Mouse (Mus musculus) cerebellum, adult 9-10 months (tissue): ENCODE data around the gene Abr.

Experiments
- DNase-seq: peaks from one replicate; pipeline ENCODE4 v3.0.0; 2022

The Abr gene

DNA sequence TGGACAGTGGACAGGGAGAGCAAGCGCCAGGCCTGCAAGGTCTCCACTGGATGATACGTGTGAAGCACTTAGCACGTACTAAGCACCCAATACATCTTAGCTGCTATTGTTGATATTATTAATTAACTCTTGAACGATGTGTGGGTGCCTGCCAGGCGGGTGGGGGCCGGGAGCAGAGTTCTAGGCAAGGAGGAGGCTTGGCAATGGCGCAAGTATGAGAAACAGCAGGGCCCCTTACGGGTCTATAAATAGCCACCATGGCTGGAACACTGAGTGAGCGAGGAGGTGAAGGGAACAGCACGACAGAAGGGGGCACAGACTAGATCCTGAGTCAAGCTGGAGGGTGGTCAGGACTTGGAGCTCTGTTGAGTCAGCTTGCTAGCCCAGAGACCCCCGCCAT is 107.0 kb downstream of the Abr start:
- no peak for DNase-seq

DNA sequence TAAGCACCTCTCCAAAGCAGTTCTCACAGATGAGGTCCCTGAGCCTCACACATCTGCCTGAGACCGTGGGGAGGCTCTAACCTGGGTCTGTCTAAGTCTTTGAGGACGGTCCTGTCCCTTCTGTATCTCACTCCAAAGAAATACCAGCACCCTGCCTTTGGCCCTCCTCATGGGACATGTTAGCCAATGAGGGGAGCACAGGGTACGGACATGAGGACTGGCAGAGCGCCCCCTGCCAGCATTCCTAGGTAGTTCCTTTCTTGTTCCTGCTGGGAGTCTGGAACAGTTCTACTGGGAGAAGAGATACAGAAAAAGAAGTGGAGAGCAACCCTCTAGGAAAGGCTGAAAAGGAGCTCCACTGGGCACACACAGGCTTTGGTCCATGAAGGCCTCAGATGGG is 111.1 kb downstream of the Abr start:
- DNase-seq = no peak

DNA sequence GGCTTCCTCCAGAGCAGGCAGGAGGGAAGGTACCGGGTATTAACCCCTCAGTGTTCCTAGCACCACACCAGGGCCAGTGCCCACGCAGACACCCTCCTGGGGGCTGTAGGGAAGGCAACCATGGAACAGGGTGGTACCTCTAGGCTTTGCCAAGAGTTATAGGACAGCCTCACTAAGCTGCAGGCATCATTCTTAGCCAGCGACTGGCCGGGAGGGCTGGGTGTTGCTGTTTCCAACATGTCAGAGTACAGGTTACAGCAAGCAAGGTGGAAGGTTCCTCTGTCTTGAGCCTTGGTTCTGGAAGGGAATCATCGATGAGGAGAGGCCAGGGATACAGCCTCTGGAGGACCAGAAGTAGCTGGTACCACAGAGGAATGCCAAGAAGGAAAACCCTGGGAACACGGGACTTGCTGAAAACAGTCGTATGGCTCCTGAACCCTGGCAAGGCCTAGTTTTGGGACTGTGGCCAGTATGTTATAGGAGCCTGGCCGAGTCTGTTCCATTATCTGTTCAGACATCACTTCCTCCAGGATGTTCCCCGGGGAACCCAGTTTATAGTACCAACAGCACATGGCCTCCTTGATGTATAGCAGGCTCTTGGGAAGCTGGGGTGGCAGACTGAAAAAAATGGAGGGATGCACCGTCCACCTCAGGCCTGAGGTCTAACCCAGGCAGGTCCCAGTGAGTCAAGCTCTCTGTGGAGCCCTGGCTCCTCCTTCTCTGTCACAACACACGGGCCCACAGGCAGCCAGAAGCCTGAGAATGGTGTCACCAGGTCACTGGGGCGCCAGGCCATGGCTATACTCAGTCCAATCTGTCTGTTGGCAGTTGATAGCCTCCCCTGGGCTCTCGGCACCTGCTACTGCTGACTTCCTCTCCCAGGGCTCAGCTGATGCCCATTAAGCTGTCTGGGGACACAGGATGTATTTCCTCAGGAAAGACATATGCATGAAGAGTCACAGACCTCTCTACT is 112.1 kb downstream of the Abr start:
- DNase-seq = peak; percentile 87

DNA sequence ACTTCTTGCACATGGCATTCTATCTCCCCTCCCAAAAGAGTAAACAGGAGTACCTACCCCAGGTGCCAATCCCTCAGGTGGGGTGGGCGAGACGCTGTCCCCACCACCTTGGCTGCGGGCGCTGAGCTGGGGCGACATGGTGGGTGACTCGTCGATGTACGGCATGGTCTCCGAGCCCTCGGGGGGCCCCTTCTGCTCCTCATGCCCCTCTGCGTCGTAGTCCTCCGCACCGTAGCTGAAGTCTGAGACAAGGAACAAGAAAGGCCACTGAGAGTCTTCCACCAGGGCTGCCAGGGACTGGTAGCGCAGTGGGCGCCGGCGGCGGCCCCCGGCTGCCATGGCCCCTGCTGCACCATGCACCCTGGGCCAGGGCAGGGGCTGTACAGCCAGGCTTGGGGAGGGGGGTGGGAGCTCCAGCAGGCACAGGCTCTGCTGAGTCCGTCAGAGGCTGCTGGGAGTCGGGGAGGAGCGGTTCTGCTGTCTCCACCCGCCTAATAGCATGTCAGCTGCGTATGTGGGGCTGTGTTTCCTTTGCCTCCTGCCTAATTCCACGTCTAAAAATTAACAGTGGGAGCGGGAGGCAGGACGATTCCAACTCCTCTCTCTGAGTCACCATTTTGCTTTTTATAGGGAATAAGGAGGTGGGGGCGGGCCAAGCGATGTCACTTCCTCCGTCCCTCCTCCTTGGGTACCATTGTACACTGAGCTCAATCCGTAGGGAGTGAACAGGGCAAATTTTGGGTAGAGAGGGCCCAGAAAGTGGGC is 113.1 kb downstream of the Abr start:
- no peak for DNase-seq

- no peak for DNase-seq
Measured at GRCm38 (mm10) chr11:76508125-76508524, 114.0 kb downstream of the Abr start.

DNA sequence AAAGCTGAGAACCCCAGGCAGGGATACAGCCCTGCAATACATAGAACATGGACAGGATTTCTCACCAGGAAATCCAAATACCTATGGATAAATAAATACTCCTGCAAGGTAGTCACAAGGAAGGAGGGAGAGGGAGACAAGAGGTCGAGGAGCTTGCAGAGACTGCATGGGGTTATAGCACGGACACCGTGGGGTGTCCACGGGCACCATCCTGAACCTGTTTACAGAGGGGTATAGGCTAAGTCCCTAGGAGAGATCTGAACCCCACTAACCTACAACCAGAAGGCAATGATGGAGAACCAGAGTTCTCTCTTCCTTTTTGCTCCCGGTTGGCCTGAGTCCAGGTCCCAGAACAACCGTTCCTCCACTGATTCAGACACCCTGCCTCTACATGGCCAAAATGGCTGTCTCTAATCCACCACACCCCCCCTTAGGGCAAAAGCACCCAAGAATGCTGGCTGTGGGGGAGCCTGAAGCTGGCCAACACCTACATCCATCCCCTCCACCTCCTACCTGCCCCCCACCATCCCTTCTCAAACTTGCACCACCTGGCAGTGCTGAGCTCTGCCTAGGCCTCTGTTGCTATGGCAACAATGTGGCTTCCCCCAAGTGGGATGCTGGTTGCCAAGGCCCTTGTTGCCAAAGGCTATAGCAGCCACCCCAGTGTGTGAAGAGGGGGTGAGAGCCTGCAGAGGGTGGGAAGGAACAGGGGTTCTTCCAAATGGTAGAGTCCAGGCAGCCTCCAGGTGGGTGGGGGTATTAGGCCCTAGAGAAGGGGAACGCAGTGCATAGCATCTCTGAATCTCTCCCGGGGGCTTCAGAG is 114.6 kb downstream of the Abr start:
- DNase-seq = no peak

DNA sequence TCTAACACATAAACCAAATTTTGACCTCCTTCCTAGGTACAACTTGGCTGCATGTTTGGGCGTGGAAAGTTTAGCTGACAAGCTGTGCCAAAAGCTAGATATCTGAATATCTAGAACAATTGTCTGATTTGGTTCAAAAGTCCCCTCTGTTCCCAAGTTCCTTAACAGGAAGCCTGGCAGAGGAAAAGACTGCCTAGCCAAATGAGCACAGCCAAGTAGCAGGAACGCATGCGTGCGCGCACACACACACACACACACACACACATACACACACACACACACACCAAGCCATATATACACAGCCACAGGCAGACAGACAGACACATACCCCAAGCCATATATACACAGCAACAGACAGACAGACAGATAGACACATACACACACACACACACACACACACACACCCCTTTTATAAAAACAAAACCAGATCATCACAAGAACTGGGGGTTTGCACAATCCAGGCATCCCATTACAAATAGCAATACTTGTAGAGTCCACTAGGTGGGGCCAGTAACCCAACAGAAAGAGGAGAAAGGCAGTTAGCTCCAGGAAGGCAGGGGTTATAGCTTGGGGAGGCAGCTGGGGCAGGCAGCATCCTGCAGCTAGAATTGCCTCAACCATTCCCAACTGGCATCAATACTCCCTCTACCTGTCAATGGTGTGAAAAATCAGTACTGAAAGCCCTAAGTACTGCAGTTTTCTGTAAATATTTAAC is 115.4 kb downstream of the Abr start:
- peak; percentile 76 for DNase-seq

- DNase-seq = no peak
Measured at GRCm38 (mm10) chr11:76505106-76505505, 117.0 kb downstream of the Abr start.

GRCm38 (mm10) chr11:76504058-76504457 is 118.1 kb downstream of the Abr start:
- DNase-seq = no peak

GRCm38 (mm10) chr11:76499987-76500386 is 122.1 kb downstream of the Abr start:
- DNase-seq = no peak

- DNase-seq = no peak
Measured at GRCm38 (mm10) chr11:76499564-76499963, 122.5 kb downstream of the Abr start.

DNA sequence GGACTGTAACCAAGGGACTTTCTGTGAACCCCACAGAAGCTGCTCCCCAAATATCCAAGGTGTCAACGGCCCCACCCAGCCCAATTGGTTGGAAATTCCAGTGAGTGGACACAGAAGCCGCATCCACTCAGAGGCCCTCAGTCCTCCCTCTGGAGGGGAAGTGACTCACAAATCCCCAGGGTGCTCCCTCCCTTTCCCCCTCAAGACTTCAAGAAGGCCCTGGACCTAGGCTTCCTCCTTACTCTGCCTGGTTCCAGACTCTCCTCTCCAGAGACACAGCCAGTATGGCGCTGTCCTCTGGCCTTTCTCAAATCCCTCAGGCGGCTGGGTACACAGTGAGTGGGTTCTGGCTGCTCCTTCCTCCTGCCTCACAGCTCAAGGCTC is 124.4 kb downstream of the Abr start:
- DNase-seq = no peak

DNA sequence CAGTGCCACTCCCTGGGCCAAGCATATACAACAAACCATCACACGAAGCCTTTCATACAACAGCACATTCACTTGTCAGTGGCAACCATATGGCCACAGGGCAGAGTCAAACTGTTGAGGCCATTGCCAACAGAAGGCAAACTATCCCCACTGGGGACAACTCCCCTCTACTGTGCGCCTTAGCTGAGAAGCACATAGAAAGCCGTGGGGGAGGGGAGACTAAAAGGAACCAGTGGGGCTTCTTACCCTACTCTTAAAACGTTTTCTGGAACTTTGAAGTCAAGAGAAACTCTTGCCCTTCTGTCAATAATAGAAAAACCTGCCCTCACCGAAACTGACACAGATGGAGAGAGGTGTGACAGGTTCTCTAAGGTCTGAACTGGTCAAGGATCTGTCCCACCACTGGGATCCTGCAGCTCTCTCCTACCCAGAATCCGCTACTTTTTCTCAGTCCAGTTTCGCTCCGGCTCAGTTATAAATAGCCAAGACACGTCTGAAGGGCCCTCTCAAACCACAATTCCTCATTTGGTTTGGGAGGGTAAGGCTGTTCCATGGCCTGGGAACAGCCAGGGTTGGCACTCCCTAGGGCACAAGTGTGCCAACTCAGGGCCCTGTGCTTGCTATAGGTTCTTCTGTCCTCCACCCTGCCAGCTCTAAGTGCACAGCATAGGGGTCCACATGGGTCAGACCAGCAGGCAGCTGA is 124.9 kb downstream of the Abr start:
- DNase-seq = no peak

- DNase-seq = peak; percentile 38
Measured at GRCm38 (mm10) chr11:76496086-76496771, 125.9 kb downstream of the Abr start.

DNA sequence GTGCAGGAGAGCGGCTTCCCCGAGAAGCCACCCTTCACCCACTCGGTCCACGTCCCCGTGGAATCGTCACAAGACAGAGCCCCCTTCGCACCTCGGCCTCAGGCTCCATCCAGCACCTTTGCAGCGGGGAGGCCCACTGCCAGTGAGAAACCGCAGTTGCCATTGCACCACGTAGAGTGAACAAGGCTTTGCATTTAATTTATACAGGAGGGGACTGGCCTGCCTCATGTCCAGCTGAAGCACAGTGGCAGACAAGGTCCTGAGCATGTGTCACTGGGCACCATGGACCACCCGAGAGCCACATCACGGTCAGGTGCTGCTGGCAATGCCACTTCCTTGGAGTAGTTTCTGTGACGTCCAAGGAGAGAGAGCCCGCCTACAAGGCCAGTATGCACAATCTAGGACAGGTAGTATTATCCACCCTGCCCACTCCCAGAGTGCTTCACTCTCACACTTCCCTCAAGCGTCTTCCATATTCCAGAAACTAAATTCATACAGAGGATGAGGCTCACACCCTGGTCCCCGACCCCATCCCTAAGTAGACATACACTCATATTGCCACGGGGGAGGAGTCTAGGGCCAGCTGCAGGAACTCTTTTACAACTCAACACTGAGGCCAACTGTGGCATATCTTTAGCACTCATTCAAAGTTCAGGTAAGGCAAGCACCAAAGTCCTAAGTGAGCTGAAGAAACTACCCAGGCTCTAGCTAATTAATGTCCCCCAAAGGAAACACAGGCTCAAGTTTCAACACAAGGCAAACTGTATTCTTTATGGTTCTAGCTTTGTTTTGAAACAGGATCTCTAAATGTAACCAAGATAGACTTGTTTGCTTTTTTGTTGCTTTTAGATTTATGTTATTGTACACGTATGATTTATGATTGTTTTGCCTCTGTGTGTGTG is 126.7 kb downstream of the Abr start:
- no peak for DNase-seq

DNA sequence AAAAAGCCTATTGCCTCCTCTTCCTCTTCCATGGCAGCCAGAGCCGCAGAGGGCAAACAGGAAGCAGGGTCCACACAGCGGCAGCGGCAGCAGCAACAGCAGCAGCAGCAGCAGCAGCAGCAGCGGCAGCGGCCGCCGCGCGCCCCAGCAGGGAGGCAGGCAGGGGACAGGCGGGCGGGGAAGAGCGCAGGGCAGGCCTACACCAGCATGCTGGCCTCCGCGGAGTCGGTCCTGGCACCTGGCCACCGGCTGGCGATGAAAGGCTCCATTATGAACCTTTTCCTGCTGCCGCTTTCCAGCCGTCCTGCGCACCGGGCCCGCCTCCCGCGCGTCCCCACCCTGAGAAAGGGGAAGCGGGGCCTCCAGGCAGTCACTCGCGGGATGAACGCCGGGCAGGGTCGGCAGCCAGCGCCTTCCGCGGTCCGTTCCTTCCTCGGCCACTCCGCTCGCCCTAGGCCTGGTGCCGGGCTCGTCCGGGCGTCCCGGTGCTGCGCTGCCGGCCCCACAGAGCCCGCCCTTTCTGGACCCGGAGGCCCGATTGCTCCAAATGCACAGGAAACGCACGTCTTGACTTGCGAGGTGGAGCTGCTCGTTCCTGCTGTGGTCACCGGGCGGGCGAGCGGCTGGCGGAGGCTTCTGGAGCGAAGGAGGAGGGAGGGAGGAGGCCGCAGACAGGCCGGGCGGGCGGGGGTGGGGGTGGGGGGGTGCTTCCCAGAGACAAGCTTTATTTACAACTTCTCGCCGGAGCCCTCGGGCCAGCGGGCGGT is 127.6 kb downstream of the Abr start:
- DNase-seq = peak; percentile 72

GRCm38 (mm10) chr11:76493811-76494274 is 128.3 kb downstream of the Abr start:
- no peak for DNase-seq

DNA sequence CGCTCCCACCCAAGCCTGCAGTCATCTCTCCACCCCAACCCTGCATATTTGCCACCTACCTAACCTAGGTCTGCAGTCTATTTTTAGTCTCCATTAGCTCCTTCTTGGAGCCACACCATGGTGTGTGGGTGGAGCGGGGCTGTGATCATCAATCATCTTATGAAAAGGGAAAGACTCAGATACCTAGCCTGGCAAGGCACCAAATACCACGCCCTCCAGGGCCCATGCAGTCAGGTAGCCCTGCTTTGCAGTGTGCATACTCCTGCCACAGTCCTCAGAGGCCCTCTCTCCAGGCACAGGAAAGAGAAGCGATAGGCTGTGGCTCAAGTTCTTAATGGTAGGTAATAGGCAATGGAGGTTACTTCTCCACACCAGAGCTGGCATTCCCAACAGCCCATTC is 128.9 kb downstream of the Abr start:
- DNase-seq = no peak

DNA sequence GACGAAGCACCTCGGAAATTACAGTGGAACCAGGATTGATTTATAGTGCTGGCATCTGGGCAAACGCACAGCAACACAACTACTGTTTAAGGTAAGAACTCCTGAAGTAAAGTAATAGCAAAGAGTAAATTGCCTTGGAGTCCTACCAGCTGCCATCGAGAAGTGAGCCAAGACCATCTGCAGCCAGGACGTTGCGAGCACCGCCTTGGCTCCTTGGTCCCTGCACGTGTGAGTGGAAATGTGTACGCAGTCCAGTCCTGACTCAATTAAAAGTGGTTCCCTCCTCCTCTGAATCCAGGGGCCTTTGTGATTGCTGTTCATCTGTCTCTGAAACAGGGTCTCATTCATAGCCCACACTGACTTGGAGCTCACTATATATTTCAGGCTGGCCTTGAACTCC is 130.3 kb downstream of the Abr start:
- DNase-seq = no peak
